Mouse (Mus musculus) liver, embryonic 15.5 days (tissue): Measurements from ENCODE around the gene Rin3. TPM values are rescaled to one million over a fixed set of nuclear protein-coding genes. Genes with fewer than 3 reads are reported as not detected.

Experiments used
- ATAC-seq: fragments of 200-750 bp; cut with Nextera tagmentation; 2 replicates; pipeline ENCODE4 v1.8.0; 2017; ENCODE audit warnings: moderate number of reproducible peaks, mild to moderate bottlenecking, moderate library complexity; ENCODE audit not compliant: insufficient read depth
- H3K27ac ChIP-seq: fragments of 300-500 bp; sonication (generic); replicated peaks from 2 replicates; pipeline ENCODE4 v1.5.1; 2015; ENCODE audit warnings: mild to moderate bottlenecking, inconsistent platforms
- H3K27me3 ChIP-seq: fragments of 300-500 bp; sonication (generic); 2 replicates; pipeline ENCODE4 v1.6.1; 2015; ENCODE audit warnings: mild to moderate bottlenecking, inconsistent platforms
- H3K36me3 ChIP-seq: fragments of 300-500 bp; sonication (generic); replicated peaks from 2 replicates; pipeline ENCODE4 v1.6.1; 2015; ENCODE audit warnings: moderate library complexity, mild to moderate bottlenecking, inconsistent platforms
- H3K4me1 ChIP-seq: fragments of 300-500 bp; sonication (generic); replicated peaks from 2 replicates; pipeline ENCODE4 v1.6.1; 2015; ENCODE audit warnings: inconsistent platforms
- H3K4me2 ChIP-seq: fragments of 300-500 bp; sonication (generic); 2 replicates; pipeline ENCODE4 v1.6.1; 2015; ENCODE audit warnings: moderate library complexity, mild to moderate bottlenecking, inconsistent platforms
- H3K4me3 ChIP-seq: fragments of 300-500 bp; sonication (generic); replicated peaks from 2 replicates; pipeline ENCODE4 v1.5.1; 2015; ENCODE audit warnings: mild to moderate bottlenecking, inconsistent platforms
- H3K9ac ChIP-seq: fragments of 300-500 bp; sonication (generic); 2 replicates; pipeline ENCODE4 v1.6.1; 2015; ENCODE audit warnings: moderate library complexity, mild to moderate bottlenecking, inconsistent platforms
- H3K9me3 ChIP-seq: fragments of 300-500 bp; sonication (generic); replicated peaks from 2 replicates; pipeline ENCODE4 v1.6.1; 2016; ENCODE audit warnings: inconsistent platforms
- WGBS: fragments of 180-500 bp; shearing (Covaris S2); methylation state at CpG from one replicate; pipeline ENCODE4 v1.1.7; 2015; ENCODE audit warnings: mixed read lengths; ENCODE audit not compliant: insufficient replicate concordance; 5-methylcytosine and 5-hydroxymethylcytosine counted together
- polyA plus RNA-seq: library from polyadenylated mRNA; unstranded; fragments of >200 nt; fragmentation: Nextera tagmentation; extraction: Ambion mirVana; gene quantifications from 2 replicates; pipeline ENCODE4 v1.2.1, GENCODE M21; 2015

Rin3 gene
- polyA plus RNA-seq, 1 experiment from 2014 or later, result 8.1 TPM

DNA sequence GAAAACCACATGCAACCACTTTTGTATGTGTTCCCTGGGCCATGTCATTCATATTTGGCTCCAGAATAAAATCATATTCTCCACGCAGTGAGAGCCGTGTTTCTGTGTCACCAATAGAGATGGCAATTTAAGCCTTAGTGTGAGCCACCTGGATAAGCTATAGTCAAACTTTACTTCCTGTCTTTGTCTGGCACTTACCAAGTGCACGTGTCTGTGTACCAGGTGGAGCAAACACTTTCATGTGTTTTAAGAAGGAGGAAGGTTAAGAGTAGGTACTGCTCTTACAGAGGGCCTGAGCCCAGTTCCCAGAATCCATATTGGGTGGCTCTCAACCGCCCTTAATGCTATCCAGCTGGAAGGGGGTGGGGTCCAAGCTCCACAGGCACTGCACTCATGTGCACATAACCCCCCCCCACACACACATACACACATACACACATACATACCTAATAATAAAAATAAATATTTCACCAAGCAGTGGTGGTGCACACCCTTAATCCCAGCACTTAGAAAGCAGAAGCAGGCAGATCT, 142.3 kb downstream of the Rin3 start:
- Histone ChIP-seq H3K4me1 (peaks cover 31% of the 10 kb centered on the region), H3K36me3 (no peaks in the 10 kb centered on the region), H3K27me3 (no peaks in the 10 kb centered on the region), H3K4me2 (no peak overlapping the region), H3K27ac (no peak overlapping the region), H3K9me3 (no peaks in the 10 kb centered on the region), H3K4me3 (no peak overlapping the region), H3K9ac (no peak overlapping the region)
- 69% methylated on average over 4 of the region's 4 CpGs for WGBS
- ATAC-seq, result no peak

DNA sequence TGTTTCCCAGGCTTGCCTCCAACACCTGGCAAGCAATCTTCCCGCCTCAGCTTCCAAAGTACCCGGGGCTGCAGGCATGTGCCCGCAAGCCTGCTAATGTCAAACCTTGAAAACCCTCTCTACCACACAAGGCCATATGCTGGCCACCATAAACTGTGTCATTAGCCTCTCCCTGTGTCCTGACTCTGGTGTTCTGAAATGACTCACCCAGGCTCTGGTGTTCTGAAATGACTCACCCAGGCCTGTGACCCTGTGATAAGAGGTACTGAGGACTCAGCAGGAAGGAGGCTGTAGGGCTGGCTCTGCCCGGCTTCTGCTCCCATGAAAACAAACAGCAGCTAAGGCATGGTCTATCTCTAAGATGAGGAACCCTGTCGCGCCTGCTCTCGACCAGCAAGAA, 143.4 kb downstream of the Rin3 start:
- Histone ChIP-seq H3K36me3 (no peaks in the 10 kb centered on the region), H3K27me3 (no peaks in the 10 kb centered on the region), H3K4me2 (peak overlapping the region; percentile 15; the same call in 1 of the 2 replicates), H3K4me3 (no peak overlapping the region), H3K27ac (peak overlapping the region; percentile 76; the same call in 1 of the 2 replicates), H3K9me3 (no peaks in the 10 kb centered on the region), H3K9ac (no peak overlapping the region), H3K4me1 (peaks cover 27% of the 10 kb centered on the region; the same call in 1 of the 2 replicates)
- 29% methylated on average over 7 of the region's 7 CpGs for WGBS
- ATAC-seq, result peak; percentile 96

DNA sequence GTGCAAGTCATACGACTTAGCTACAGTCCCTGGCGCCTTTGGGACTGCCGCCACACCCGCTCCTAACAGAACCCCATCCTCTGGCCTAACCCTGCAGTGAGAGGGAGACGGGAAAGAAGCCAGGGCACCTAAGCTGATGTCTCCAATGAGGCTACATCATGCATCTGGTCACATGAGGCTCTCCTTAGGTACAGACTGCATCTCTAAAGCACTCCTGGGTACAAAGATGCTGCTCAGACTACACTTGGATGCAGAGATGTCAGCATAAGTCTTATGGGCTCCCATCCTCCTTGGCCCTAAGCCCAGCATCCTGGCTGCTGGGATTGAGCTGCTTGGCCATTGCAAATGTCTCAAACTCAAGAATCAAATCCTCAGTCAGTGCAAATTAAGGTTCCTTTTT, 146.8 kb downstream of the Rin3 start:
- Histone ChIP-seq H3K27ac (no peak overlapping the region), H3K4me2 (no peak overlapping the region)

GRCm38 (mm10) chr12:102430228-102430627, 147.4 kb downstream of the Rin3 start:
- Histone ChIP-seq H3K4me2 (no peak overlapping the region), H3K9ac (no peak overlapping the region), H3K9me3 (no peaks in the 10 kb centered on the region), H3K27ac (no peak overlapping the region), H3K27me3 (no peaks in the 10 kb centered on the region), H3K4me1 (peaks cover 25% of the 10 kb centered on the region), H3K36me3 (no peaks in the 10 kb centered on the region), H3K4me3 (no peak overlapping the region)
- WGBS, result 29% methylated on average over 4 of the region's 4 CpGs
- ATAC-seq, result no peak

More for the DNA sequence above, 146.8 kb downstream of the Rin3 start:
- no peak overlapping the region for H3K4me3 ChIP-seq
- WGBS, result 60% methylated on average over 5 of the region's 5 CpGs
- no peaks in the 10 kb centered on the region for H3K9me3 ChIP-seq
- H3K27me3 ChIP-seq, result no peaks in the 10 kb centered on the region
- no peak for ATAC-seq
- no peak overlapping the region for H3K9ac ChIP-seq
- no peaks in the 10 kb centered on the region for H3K36me3 ChIP-seq
- H3K4me1 ChIP-seq, result peaks cover 25% of the 10 kb centered on the region

GRCm38 (mm10) chr12:102432238-102432637, 149.4 kb downstream of the Rin3 start:
- no peaks in the 10 kb centered on the region for H3K9me3 ChIP-seq
- H3K4me3 ChIP-seq, result no peak overlapping the region
- no peak overlapping the region for H3K4me2 ChIP-seq
- no peaks in the 10 kb centered on the region for H3K36me3 ChIP-seq
- H3K27ac ChIP-seq, result no peak overlapping the region
- no peak overlapping the region for H3K9ac ChIP-seq
- WGBS, result 65% methylated on average over 12 of the region's 12 CpGs
- ATAC-seq, result no peak
- peaks cover 18% of the 10 kb centered on the region for H3K4me1 ChIP-seq
- H3K27me3 ChIP-seq, result no peaks in the 10 kb centered on the region

GRCm38 (mm10) chr12:102434107-102434506, 151.3 kb downstream of the Rin3 start:
- Histone ChIP-seq H3K27ac (no peak overlapping the region), H3K9me3 (no peaks in the 10 kb centered on the region), H3K36me3 (no peaks in the 10 kb centered on the region), H3K4me1 (peaks cover 22% of the 10 kb centered on the region), H3K27me3 (peaks cover 9% of the 10 kb centered on the region; the same call in 1 of the 2 replicates), H3K4me3 (no peak overlapping the region), H3K4me2 (no peak overlapping the region), H3K9ac (no peak overlapping the region)
- WGBS, result 62% methylated on average over 4 of the region's 4 CpGs
- ATAC-seq, result no peak

- 64% methylated on average over 10 of the region's 10 CpGs for WGBS
- peaks cover 9% of the 10 kb centered on the region; the same call in 1 of the 2 replicates for H3K27me3 ChIP-seq
- H3K4me1 ChIP-seq, result peaks cover 28% of the 10 kb centered on the region
- no peak overlapping the region for H3K27ac ChIP-seq
- no peak overlapping the region for H3K4me3 ChIP-seq
- H3K9me3 ChIP-seq, result no peaks in the 10 kb centered on the region
- no peaks in the 10 kb centered on the region for H3K36me3 ChIP-seq
- ATAC-seq, result no peak
- no peak overlapping the region for H3K4me2 ChIP-seq
- no peak overlapping the region for H3K9ac ChIP-seq
Observed at GRCm38 (mm10) chr12:102436939-102437526, 154.2 kb downstream of the Rin3 start.

GRCm38 (mm10) chr12:102437952-102438351, 155.1 kb downstream of the Rin3 start:
- Histone ChIP-seq H3K27ac (no peak overlapping the region), H3K9me3 (no peaks in the 10 kb centered on the region), H3K4me1 (peaks cover 32% of the 10 kb centered on the region), H3K9ac (no peak overlapping the region), H3K36me3 (no peaks in the 10 kb centered on the region), H3K4me2 (peak overlapping the region; percentile 74; the same call in 1 of the 2 replicates), H3K27me3 (peaks cover 9% of the 10 kb centered on the region; the same call in 1 of the 2 replicates), H3K4me3 (peak overlapping the region; percentile 60)
- no peak for ATAC-seq
- 55% methylated on average over 5 of the region's 5 CpGs for WGBS

DNA sequence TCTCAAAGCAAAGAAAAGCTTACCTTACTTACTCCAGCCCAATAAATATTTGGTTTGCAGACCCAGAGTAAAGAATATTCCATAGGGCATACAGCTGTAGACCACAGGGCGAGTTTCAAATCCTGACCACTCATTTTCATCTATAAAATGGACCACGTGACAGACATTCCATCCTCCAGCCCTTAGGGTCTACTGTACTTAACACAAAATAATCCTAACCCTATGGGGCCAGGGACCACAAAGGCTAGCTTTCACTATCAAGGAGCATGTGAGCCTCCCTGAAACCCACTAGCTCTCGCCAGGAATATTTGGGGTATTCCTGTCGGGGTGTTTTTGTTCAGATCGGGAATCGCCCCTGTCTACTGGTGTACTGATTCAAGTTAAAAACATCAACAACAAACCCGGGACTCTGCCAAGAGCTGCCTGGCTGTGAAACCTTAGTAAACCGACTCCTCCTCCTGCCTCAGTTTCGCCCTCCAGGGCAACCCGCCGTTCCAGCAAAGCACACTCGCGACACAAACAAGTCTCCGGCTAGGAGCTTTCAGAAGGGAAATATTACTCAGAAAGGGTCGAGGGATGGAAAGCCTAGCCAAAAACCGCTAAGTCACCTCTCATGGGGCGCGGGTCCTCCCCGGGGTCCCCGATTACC, 156.3 kb downstream of the Rin3 start:
- peak; percentile 12; the same call in 1 of the 2 replicates for ATAC-seq
- H3K9ac ChIP-seq, result peak overlapping the region; percentile 46
- H3K27me3 ChIP-seq, result peaks cover 9% of the 10 kb centered on the region; the same call in 1 of the 2 replicates
- no peaks in the 10 kb centered on the region for H3K9me3 ChIP-seq
- peak overlapping the region; percentile 60 for H3K4me3 ChIP-seq
- 3% methylated on average over 20 of the region's 20 CpGs for WGBS
- H3K4me2 ChIP-seq, result peak overlapping the region; percentile 74
- peaks cover 31% of the 10 kb centered on the region for H3K4me1 ChIP-seq
- no peaks in the 10 kb centered on the region for H3K36me3 ChIP-seq
- no peak overlapping the region for H3K27ac ChIP-seq

DNA sequence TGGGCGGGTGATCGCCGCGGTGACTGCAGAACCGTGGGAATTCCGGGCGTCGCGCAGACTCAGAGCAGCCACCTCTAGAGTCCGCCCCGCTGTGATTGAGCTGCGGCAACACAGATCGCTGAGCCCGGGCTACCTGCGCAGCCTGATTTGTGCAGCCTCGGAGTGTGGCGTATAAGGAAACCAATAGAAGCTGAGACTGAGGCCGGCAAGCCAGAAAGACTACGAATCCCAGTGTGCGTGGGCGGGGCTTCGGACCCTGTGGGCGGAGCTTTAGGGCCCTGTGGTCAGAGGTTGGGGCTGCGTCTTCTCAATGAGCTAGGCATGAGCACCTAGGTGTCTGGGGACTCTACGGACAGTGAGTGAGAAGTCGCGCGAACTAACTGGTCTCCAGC, 156.8 kb downstream of the Rin3 start, which contains the start of gene Lgmn:
Lgmn (minus strand) TSS at position 182 of the 392 bp plus-strand sequence.
- under 1% methylated on average over 28 of the region's 28 CpGs for WGBS
- peak; percentile 97 for ATAC-seq

More for the DNA sequence above, 156.8 kb downstream of the Rin3 start, which contains the start of gene Lgmn:
- Histone ChIP-seq H3K36me3 (no peaks in the 10 kb centered on the region), H3K4me3 (peak within 1 kb of the TSS; percentile 60), H3K4me2 (peak within 1 kb of the TSS; percentile 74), H3K9ac (peak within 1 kb of the TSS; percentile 46), H3K4me1 (peaks cover 26% of the 10 kb centered on the region), H3K9me3 (no peaks in the 10 kb centered on the region), H3K27me3 (peaks cover 9% of the 10 kb centered on the region; the same call in 1 of the 2 replicates), H3K27ac (no peak within 1 kb of the TSS)
